In the genomic region with DNA sequence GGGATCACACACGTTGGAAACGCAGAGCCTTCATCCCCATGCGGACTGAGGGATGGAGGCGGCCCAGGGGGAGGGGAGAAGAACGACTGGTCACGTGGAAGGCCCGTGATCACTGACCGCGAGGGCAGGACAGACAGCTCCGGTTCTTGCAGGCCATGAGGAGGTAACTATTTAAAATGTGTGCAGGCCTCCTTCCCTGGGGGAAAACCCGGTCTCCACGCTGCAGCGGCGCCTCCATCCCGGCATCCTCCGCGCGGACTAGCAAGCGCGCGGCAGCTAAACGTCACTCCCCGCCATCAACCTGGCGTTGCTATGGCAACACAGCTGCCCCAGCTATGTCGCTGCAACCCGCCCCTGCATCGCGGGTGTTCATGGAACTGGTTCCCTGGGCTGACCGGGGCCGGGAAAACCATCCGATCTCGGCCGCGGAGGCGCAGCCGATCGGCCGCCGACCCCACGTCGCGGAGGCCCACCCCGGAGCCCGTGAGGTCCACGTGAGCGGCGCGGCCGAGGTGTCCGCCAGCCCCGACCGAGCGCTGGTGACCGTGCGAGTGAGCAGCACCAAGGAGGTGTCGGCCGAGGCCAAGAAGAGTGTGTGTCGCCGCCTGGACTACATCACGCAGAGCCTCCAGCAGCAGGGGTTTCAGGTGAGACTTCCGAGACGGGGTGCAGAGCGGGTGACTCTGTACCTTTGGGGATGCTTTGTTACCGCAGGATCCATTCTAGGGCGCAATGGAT, we compare ENCODE assay signal across 8 mouse cellular contexts. TPM values are rescaled to one million over a fixed set of nuclear protein-coding genes. Genes with fewer than 3 reads are reported as not detected.
DNase-seq lines count a peak whose midpoint lies in the region; ATAC-seq lines count a peak whose summit lies in the region.

No protein-coding gene starts in this region.

- intact Hi-C loops in gastrocnemius, postnatal 14 days (cut with DNase I; ENCODE audit: low total_unique reads), result no loop called here
- intact Hi-C loops in left cerebral cortex, postnatal 10 days (cut with DNase I), result no loop called here

- ATAC-seq in inflammation-experienced regulatory T-cells, adult 6 months, result peak; percentile 96
- peak; percentile 97 for ATAC-seq in megakaryocyte progenitor cell, adult 5-6 weeks (replicated peaks; ENCODE audit: poor library complexity)

- DNase-seq in adrenal gland, adult 18-20 months (ENCODE audit: low spot score in 2 of 2), result peak; percentile 75 to 83
- peak; percentile 94 for DNase-seq in embryo, embryonic 10.5 days (ENCODE audit: low spot score)
- DNase-seq in gastrocnemius, postnatal 14 days, result peak; percentile 84
- peak; percentile 85 to 94 for DNase-seq in left cerebral cortex, postnatal 10 days (ENCODE audit: extremely low spot score in 1 of 2, low spot score in 2 of 2)
- peak; percentile 95 for DNase-seq in right cerebral cortex, postnatal 10 days (ENCODE audit: low spot score in 2 of 2)
- DNase-seq in urinary bladder, postnatal 14 days (ENCODE audit: low spot score), result peak; percentile 82

RNA-seq across cellular contexts. Expression of a gene that starts 0.5 kb away (rescaled TPM):
- total RNA-seq in adrenal gland, adult 18-20 months (2021), result 1 to 10 TPM; 3.6 to 6.1 TPM
- total RNA-seq in gastrocnemius, postnatal 14 days (2021), result 1 to 10 TPM; 1.4 to 2.0 TPM
- polyA plus RNA-seq in inflammation-experienced regulatory T-cells, adult 6 months (2017; shearing (Covaris generic)), result 1 to 10 TPM in 1 of 3 experiments, under 1 TPM in 2; 0.53 to 1.3 (median 0.62) TPM
- 10 to 100 TPM; 22.9 to 25.5 TPM for total RNA-seq in left cerebral cortex, postnatal 10 days (2021)
- total RNA-seq in megakaryocyte progenitor cell, adult 5-6 weeks (2015), result 2.5 and 2.9 TPM in 2 replicates
- 1.6 and 6.4 TPM in 2 replicates for total RNA-seq in megakaryocyte progenitor cell, adult 5-6 weeks (2017)

Comparison
In these comparisons a context has a peak if more than half of its experiments do, and no peak if none do; other contexts are left out.
1. Peak in every context shown above with its lines: DNase-seq and ATAC-seq.